Mouse (Mus musculus): Measurements from ENCODE around the gene Vwc2l. TPM values are rescaled to one million over a fixed set of nuclear protein-coding genes. Genes with fewer than 3 reads are reported as not detected.

The Vwc2l gene
- total RNA-seq, 1 experiment from 2014 or later = 0.41 TPM

- DNase-seq = no peak
Observed at GRCm38 (mm10) chr1:70913071-70913470, 187.6 kb downstream of the Vwc2l start.

- no peak for DNase-seq
Observed at GRCm38 (mm10) chr1:70918173-70919036, 192.9 kb downstream of the Vwc2l start.

GRCm38 (mm10) chr1:70933016-70933415 is 207.5 kb downstream of the Vwc2l start:
- DNase-seq = no peak

Data from adrenal gland, postnatal 14 days (tissue).